Mouse (Mus musculus): ENCODE measurements around the gene Abca2. TPM values are rescaled to one million over a fixed set of nuclear protein-coding genes. Genes with fewer than 3 reads are reported as not detected.

Gene Abca2
- total RNA-seq, 2 experiments from 2014 or later: 12.7 to 13.8 TPM

GRCm38 (mm10) chr2:25487965-25488670 lies 59.6 kb downstream of the Abca2 start:
- DNase-seq (ENCODE audit: low spot score in 2 of 2): no peak

DNA sequence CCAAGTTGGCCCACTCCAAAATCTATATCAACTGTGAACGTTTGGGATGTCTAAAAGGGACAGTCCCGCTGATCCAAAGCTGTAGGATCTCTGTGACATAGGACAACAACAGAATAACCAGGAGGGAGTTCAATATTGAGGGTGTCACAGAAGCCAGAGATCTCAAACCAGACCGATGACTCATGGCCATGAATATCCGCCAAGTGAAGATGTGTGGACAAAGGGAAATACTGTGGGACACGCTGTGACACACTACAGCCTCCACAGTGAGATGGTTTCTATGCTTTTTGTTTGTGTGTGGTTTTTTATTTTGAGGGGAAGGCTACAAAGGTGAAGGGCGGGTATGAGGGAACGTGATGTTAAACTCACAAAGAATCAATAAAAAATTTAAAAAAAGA lies 60.2 kb downstream of the Abca2 start:
- DNase-seq (ENCODE audit: low spot score in 2 of 2): no peak

- DNase-seq (ENCODE audit: low spot score in 2 of 2): no peak
These were observed 64.5 kb downstream of the Abca2 start for GRCm38 (mm10) chr2:25492988-25493387.

DNA sequence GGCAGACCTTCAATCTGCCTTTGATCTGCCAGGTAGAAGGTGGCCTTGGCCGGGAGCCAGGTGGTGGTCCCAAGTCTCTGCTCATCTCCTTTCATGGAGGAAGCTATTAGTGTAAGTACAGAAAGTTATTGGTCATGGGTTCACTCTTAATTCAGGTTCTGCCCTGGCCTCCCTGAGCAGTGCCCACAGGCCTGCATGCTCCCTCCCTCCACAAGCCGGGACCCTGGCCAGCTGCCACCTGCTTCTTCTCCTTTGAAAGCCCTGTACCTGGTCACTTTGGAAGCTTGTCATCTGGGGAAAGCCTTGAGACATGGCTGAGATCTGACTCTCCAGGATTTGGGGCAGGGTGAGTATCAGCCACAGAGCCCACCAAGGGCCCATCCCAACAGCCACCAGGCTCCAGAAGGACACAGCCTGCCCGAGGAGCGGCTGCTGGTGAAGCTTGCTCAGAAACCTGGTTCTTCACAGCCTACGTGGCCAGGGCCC lies 65.0 kb downstream of the Abca2 start, which contains the start of gene Lcn12:
TSS of gene Lcn12 (minus strand) at position 436 of the 486 bp plus-strand sequence.
- no peak for DNase-seq (ENCODE audit: low spot score in 2 of 2)

- DNase-seq (ENCODE audit: low spot score in 2 of 2): no peak
These were observed 68.0 kb downstream of the Abca2 start for GRCm38 (mm10) chr2:25496462-25496861.

Small RNA genes within 50 kb of the gene (microRNA-seq; reads per million reads assigned to microRNA genes)
- not detected for gene Mir3087

Other genes with a start within 250 kb of the Abca2 start
- gene Nrarp, start 247.9 kb upstream of the Abca2 start, total RNA-seq (2021): 10 to 100 TPM; 20.8 to 22.5 TPM
- gene Tor4a, start 231.8 kb upstream of the Abca2 start, total RNA-seq (2021): 1 to 10 TPM; 2.7 to 2.9 TPM
- gene Nelfb, start 217.2 kb upstream of the Abca2 start, total RNA-seq (2021): 10 to 100 TPM; 43.4 to 47.7 TPM
- gene Stpg3, start 214.1 kb upstream of the Abca2 start, total RNA-seq (2021): not detected
- under 1 TPM in 1 of 2 experiments, not detected in 1; 0.25 TPM for gene Fam166a, start 210.0 kb upstream of the Abca2 start, total RNA-seq (2021)
- 100 to 1,000 TPM; 360 to 390 TPM for gene Tubb4b, start 204.0 kb upstream of the Abca2 start, total RNA-seq (2021)
- gene Slc34a3, start 194.3 kb upstream of the Abca2 start, total RNA-seq (2021): not detected
- gene Rnf224, start 191.9 kb upstream of the Abca2 start, total RNA-seq (2021): not detected
- 1 to 10 TPM; 1.4 to 2.0 TPM for gene Rnf208, start 186.4 kb upstream of the Abca2 start, total RNA-seq (2021)
- gene Cysrt1, start 186.3 kb upstream of the Abca2 start, total RNA-seq (2021): not detected
- 1 to 10 TPM; 1.3 to 1.5 TPM for gene AL732309.1, start 181.8 kb upstream of the Abca2 start, total RNA-seq (2021)
- gene Tmem203, start 173.3 kb upstream of the Abca2 start, total RNA-seq (2021): 10 to 100 TPM; 18.8 to 19.7 TPM
- gene Tprn, start 166.1 kb upstream of the Abca2 start, total RNA-seq (2021): 1 to 10 TPM; 4.8 to 6.3 TPM
- 10 to 100 TPM; 55.9 to 58.1 TPM for gene Ssna1, start 156.3 kb upstream of the Abca2 start, total RNA-seq (2021)
- 10 to 100 TPM; 64.9 to 69.0 TPM for gene Anapc2, start 156.2 kb upstream of the Abca2 start, total RNA-seq (2021)
- not detected for gene Tmem210, start 140.6 kb upstream of the Abca2 start, total RNA-seq (2021)
- not detected for gene Lrrc26, start 138.8 kb upstream of the Abca2 start, total RNA-seq (2021)
- gene Grin1, start 109.5 kb upstream of the Abca2 start, total RNA-seq (2021): under 1 TPM; 0.17 to 0.26 TPM
- 10 to 100 TPM; 36.5 to 40.2 TPM for gene Man1b1, start 96.4 kb upstream of the Abca2 start, total RNA-seq (2021)
- gene Dpp7, start 72.3 kb upstream of the Abca2 start, total RNA-seq (2021): 10 to 100 TPM in 1 of 2 experiments, 1 to 10 TPM in 1; 8.1 to 11.9 TPM
- gene Uap1l1, start 63.0 kb upstream of the Abca2 start, total RNA-seq (2021): 10 to 100 TPM; 11.2 to 14.3 TPM
- 1 to 10 TPM; 6.2 TPM for gene Sapcd2, start 56.4 kb upstream of the Abca2 start, total RNA-seq (2021)
- gene Entpd2, start 32.8 kb upstream of the Abca2 start, total RNA-seq (2021): 10 to 100 TPM; 35.1 to 42.0 TPM
- gene Npdc1, start 29.4 kb upstream of the Abca2 start, total RNA-seq (2021): 10 to 100 TPM; 41.2 to 45.9 TPM
- under 1 TPM in 1 of 2 experiments, not detected in 1; 0.34 TPM for gene Fut7, start 5.4 kb upstream of the Abca2 start, total RNA-seq (2021)
- under 1 TPM in 1 of 2 experiments, not detected in 1; 0.34 TPM for gene Clic3, start 28.1 kb downstream of the Abca2 start, total RNA-seq (2021)
- gene Paxx, start 32.4 kb downstream of the Abca2 start, total RNA-seq (2021): 10 to 100 TPM; 40.0 to 45.9 TPM
- 1 to 10 TPM; 2.9 to 3.9 TPM for gene Ptgds, start 41.3 kb downstream of the Abca2 start, total RNA-seq (2021)
- not detected for gene Lcn12, start 65.2 kb downstream of the Abca2 start, total RNA-seq (2021)
- 10 to 100 TPM; 62.5 to 71.4 TPM for gene Fbxw5, start 72.0 kb downstream of the Abca2 start, total RNA-seq (2021)
- gene C8g, start 73.0 kb downstream of the Abca2 start, total RNA-seq (2021): 1 to 10 TPM in 1 of 2 experiments, under 1 TPM in 1; 0.74 to 1.2 TPM
- gene Traf2, start 118.2 kb downstream of the Abca2 start, total RNA-seq (2021): 10 to 100 TPM; 15.7 to 16.5 TPM
- gene Edf1, start 129.1 kb downstream of the Abca2 start, total RNA-seq (2021): 100 to 1,000 TPM; 173 to 196 TPM
- 1 to 10 TPM; 2.3 to 2.5 TPM for gene Mamdc4, start 146.1 kb downstream of the Abca2 start, total RNA-seq (2021)
- gene Phpt1, start 146.5 kb downstream of the Abca2 start, total RNA-seq (2021): 10 to 100 TPM; 43.0 to 44.8 TPM
- gene Ajm1, start 153.1 kb downstream of the Abca2 start, total RNA-seq (2021): under 1 TPM; 0.07 to 0.08 TPM
- 10 to 100 TPM; 59.3 to 65.0 TPM for gene Rabl6, start 179.8 kb downstream of the Abca2 start, total RNA-seq (2021)
- not detected for gene Ccdc183, start 189.0 kb downstream of the Abca2 start, total RNA-seq (2021)
- 10 to 100 TPM; 11.7 to 18.6 TPM for gene Tmem141, start 193.3 kb downstream of the Abca2 start, total RNA-seq (2021)
- gene Fcna, start 199.3 kb downstream of the Abca2 start, total RNA-seq (2021): 10 to 100 TPM in 1 of 2 experiments, 1 to 10 TPM in 1; 9.7 to 14.3 TPM
- 1 to 10 TPM; 1.2 to 2.5 TPM for gene Lcn8, start 224.4 kb downstream of the Abca2 start, total RNA-seq (2021)
- not detected for gene Lcn5, start 229.2 kb downstream of the Abca2 start, total RNA-seq (2021)
- gene Lcn6, start 248.1 kb downstream of the Abca2 start, total RNA-seq (2021): not detected